Mouse (Mus musculus) fibroblast of lung, adult 2 months (primary cell): ENCODE data around the gene Oasl2.
"Not testable (repeated sequence)": the region's sequence is repeated elsewhere in the genome, so short reads cannot be mapped to it uniquely, and the experiment has no call there.

Source experiments
- DNase-seq: peaks from one replicate; pipeline ENCODE4 v3.0.0-alpha.2; 2011; ENCODE audit warnings: low read depth

The Oasl2 gene

GRCm38 (mm10) chr5:114915854-114916253 is 19.1 kb downstream of the Oasl2 start:
- DNase-seq, result no peak

DNA sequence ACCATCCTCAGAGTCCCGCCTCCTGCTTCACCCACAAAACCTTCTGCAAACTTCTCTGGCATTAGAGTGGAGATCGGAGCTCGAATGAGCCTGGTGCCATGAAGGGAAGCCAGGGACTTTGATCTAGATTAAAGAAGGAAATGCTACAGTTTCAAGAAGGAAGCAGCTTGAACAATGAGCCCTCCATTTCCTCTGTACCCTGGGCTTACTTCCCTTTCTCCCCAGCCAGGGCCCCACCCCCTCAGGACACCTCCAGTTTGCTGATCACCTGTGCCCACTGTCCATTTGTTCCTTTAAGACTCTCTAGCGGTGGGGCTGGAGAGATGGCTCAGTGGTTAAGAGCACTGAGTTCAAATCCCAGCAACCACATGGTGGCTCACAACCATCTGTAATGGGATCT is 20.0 kb downstream of the Oasl2 start:
- no peak for DNase-seq

- not testable (repeated sequence) for DNase-seq
Observed at GRCm38 (mm10) chr5:114917357-114917756, 20.6 kb downstream of the Oasl2 start.

- no peak for DNase-seq
Observed at GRCm38 (mm10) chr5:114921551-114922365, 25.0 kb downstream of the Oasl2 start.

GRCm38 (mm10) chr5:114922366-114922731 is 25.6 kb downstream of the Oasl2 start:
- no peak for DNase-seq

GRCm38 (mm10) chr5:114922998-114923473 is 26.3 kb downstream of the Oasl2 start, which contains the start of gene Oasl1:
Gene Oasl1, plus strand, starts transcription at chr5:114923240.
- no peak for DNase-seq

DNA sequence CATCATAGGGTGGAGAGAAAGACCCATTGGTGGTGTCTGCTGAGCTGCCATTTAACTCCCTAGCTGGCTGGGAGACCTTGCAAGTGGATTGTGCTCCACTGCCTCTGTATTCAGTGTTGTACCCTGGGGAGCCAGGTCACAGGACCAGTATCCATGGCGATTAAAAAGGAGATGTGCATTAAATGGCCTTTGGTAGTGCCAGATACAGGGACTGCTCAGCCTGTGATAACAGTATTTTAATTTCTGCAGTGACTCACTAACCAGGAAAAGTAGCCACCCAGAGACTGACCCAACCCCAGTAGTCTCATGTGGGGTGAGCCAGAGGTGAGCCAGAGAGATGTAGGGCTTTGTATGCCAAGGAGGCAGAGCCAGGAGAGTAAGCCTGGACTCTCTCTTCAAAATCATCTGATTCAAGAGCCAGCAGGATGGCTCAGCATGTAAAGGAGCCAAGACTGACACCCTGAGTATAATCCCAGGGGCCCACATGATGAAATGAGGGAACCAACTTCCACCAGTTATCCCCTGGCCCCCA is 29.5 kb downstream of the Oasl2 start:
- DNase-seq, result no peak

DNA sequence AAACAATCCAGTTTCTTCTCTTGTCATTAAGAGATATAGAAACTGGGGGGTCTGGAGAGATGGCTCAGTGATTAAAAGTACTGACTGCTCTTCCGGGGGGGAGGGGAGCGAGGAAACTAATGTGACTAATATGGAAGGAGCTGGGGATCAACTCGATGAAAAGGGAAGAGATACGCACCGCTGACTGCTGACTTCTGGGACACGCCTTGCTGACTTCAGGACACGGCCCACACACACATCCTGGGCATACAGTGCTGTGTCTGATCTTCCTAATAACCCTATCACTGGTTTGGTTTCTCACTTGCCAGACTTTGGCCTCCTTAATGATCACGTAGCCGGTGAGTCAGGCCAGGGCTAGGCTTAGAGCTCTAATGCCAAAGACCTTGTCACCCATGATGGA is 30.0 kb downstream of the Oasl2 start:
- no peak for DNase-seq

- no peak for DNase-seq
Observed at GRCm38 (mm10) chr5:114931626-114932025, 34.9 kb downstream of the Oasl2 start.

DNA sequence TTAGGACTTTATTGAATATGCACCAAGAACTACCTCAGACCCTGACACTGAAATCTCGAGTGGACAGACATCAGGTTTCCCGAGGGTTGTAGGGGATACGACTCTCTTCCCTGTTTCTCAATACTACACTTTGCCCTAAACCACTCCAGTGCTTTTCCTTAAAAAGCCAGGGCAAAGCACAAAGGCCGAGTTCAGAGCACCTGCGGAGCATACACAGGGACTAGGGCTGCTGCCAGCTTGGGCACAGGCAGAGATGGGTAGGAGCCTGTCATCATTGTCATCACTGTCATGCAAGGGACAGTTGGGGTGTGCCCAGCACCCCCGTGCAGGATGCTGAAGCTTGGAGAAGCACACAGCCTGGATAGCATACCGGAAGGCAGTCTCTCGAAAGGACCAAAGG is 36.5 kb downstream of the Oasl2 start:
- DNase-seq, result no peak

DNA sequence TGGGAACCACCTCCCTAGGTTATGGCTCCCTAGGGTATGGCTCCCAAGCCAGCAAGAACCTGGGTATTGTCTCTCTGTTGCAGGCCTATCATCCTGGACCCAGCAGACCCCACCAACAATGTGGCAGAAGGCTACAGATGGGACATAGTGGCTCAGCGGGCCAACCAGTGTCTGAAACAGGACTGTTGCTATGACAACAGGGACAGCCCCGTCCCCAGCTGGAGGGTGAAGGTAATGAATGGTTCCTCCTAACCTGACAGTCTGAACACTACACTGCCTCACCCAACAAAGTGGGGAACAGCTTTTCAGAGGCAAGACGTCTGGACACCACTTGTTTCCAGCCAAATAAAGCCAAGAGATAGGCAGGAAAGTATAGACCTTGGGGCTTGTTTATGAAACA is 39.1 kb downstream of the Oasl2 start:
- DNase-seq, result no peak

- not testable (repeated sequence) for DNase-seq
Observed at GRCm38 (mm10) chr5:114941138-114941537, 44.4 kb downstream of the Oasl2 start.

DNA sequence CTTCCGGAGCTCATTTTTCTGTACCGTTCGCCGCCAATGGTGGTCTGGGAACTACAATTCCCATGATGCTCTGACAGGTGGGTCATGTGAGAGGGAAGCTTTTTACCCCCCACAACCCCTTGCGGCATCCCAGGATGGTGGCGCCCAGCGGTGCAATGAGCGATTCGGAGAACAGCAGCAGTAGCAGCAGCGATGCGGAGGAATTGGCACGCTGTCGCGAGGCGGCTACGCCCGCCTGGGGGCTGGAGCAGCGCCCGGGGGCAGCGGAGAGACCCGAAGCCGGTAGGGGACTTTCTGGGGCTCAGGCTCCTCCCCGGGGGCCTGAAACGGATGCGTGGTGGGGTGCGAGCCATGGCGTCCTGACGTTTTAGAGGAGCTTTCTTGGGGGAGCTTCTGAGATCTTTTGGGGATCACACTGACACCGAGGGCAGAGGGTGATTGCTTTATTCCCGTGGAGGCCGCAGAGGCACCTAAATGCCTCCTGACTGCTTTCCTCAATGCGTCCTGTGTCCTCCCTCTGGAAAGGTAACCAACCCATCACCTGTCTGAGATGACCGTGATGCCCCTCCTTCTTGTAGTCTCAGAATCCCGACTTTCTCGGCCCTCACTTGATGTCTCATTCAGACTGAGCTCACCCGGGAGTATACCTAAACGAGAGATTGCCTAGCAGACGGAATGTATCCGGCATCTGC is 45.5 kb downstream of the Oasl2 start, which contains the start of gene 2210016L21Rik:
Gene 2210016L21Rik (plus strand): TSS at position 85 of the 692 bp plus-strand sequence.
- DNase-seq, result peak; percentile 61

DNA sequence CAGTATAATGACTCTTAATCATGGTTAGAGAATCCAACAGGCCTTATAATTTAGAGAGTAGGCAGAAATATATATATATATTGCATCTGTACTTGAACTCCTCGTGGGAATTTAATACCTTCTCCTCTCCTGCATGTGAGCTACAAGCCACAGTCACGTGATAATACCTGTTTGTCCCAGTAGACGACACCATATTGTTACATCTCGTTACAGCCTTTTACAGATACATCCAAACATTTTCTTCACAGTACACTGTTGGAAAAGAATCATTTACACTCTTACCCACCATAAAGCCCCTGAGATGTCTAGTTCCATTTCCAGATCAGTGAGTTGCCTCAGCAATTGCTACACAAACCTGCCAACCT is 46.0 kb downstream of the Oasl2 start:
- DNase-seq, result no peak

- DNase-seq, result no peak
Observed at GRCm38 (mm10) chr5:114945072-114945471, 48.3 kb downstream of the Oasl2 start.

DNA sequence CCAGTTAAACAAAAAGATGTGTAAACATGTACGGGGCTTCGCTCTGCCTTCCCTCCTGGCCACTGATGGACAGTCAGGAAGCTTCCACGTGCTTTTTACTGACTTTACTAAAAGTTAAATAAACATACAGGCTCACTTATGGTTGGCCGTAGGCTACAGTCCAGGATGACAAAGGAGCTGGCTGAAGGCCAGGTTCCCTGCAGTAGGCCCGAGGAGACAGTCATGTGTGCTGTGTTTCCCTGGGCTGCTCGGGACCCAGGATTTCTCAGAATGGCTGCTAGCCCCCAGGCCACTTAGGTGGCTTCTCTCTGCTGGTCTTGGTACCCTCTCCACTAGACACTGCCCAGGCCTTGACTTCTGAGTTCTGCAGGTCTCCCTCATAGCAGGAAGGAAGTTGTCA is 52.2 kb downstream of the Oasl2 start:
- peak; percentile 44 for DNase-seq

DNA sequence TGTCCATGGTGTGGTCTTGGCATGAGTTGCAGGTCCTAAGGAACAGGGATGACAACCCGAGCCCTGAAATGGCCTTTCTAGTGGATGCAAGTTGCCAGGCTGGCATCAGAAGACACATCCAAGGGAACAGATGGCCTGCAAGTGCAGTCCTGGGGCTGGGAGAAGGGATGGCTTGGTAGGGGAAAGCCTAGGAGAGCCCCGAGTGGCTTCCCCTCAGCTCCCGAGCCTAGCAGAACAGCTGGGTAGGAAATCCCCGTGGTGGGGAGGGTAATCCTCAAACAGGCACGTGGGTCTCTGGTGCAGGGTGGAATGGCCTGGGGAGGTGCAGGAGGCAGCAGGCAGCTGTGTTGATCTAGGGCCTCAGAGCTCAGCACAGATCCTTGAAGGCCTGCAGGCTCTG is 52.6 kb downstream of the Oasl2 start:
- DNase-seq, result no peak

DNA sequence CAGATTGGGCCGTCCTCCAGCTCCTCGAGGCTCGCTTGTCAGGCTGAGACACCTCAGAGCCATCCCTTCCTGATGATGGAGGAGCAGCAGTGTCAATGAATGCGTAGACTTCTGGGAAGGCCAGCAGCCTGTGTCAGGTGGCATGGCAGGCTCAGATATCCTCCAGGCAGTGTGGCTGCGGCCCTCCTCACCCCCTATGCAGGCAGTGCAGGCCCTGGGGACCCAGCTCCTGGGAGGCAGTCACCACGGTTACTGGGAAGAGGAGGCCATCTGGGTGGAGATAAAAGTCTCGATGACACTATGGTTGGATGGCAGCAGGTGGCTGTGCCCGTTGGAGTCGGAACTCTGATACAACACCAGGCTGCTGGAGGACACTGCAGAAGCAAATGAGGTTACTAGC is 53.1 kb downstream of the Oasl2 start:
- no peak for DNase-seq

DNA sequence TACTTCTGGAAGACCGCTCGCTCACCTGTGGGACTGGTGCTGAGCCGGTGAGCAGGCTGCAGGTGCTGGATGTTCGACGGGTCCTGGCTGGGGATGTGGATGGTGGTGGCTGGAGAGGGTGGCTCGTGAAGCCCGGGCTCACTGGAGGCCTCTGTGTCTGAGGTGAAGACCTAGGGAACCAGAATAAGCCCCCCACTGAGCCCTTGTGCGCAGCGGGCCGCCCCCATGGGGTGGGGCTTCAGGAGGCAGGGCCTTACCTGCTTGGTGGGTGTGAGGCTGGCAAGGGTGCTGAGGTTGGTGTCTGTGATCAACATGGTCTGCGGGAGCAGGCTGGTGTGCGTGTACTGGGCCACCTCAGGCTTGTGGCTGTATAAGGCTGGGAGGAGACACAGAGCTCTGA is 53.9 kb downstream of the Oasl2 start:
- no peak for DNase-seq

DNA sequence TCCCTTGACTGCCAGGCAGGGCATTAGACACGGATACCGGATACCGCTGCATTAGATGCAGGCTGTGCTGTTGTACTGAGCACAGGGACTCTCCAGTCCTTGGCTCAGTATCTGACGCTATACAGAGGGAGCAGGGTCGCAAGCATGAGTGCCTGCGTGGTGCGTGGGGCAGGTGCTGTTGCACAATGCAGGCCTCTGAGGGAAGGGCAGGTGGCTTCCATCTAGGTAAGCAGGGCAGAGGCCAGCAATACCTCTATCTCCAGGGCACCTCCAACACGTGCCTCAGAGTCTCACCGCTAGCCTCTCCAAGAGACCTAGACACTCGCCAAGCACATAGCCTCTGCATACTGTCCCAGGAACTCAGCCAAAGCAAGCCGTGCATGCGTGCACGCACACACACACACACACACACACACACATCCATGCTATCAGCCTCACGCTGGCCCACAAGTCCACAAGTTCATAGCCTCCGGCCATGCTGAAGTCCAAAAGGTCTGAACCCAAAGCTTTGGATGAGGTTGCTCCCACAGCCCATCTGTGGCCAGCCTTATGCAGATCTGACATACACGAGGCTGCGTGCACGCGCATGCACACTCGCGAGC is 54.6 kb downstream of the Oasl2 start:
- DNase-seq, result no peak

DNA sequence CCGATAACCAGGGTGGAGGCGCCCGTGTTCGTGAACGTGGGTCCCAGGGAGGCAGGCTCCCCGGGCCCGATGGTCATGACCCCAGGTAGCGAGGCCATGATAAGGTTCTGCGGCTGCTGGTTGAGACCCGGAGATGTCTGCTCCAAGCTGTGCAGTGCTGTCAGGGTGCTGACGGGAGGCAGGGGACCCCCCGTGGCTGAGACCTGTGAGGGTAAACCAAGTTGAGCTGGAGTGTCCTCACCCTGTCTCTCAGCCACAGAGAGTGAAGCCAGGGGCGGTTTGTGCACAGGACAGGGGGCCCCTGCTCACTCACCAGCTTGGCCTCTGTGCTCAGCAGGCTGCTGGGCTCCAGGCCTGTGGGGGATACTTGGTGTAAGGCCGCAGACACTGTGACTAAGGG is 56.6 kb downstream of the Oasl2 start:
- no peak for DNase-seq

DNA sequence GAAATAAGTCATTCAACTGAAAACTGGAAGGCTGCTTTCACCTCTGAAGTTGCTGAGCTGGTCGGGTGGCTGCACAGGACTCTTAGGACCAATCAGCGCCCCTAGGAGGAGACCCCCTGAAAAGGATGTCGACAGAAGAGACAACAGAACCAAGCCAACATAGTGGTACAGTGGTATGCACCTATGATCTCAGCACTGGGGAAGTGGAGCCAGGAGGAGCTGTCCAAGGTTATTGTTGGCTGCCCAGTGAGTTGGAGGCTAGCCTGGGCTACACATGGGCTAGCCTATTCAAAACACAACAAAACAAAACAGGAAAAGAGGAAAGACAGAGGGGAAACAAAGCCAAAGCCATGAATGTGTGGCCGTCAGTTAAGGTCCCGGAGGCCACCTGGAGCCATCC is 61.3 kb downstream of the Oasl2 start:
- DNase-seq, result no peak
